Mouse (Mus musculus): Measurements from ENCODE around the gene Pdia6.

The Pdia6 gene

DNA sequence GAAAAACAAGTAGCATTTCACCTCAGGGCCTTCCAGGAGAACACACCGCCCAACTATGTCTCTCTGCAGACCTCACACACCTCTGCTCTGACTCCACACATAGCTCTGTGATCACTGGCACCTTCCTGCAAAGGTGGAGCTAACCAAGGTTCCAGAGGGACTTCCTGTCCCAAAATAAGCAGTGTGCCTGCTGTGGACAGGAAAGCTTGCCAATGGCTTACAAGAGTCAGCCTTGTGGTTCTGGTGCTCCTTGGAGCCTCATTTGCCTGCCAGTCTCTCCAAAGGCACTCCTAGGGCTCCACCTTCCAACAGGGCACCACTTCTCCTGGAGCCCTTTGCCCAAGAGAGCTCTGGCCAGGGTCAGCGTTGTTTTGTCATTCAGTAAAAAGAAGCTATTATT, 1.5 kb upstream of the Pdia6 start:
- no peak for DNase-seq (ENCODE audit: low spot score)

DNA sequence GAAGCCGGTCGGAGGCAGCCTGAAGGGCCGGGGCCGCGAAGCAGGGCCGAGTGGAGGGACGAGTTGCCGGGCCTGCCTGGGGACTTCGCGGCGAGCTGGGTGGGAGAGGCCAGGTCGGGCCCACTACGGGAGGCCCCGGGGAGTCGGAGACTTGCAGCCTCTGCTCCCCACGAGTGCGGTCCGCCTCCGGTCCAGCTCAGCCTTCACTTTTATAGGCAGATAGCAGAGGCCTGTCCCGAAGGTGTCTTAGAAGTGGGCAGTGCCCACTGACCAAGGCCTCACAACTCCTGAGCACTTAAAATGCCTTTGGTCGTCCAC, 287 bp downstream of the Pdia6 start:
- DNase-seq (ENCODE audit: low spot score), result no peak

GRCm38 (mm10) chr12:17267316-17267715, 971 bp downstream of the Pdia6 start:
- DNase-seq (ENCODE audit: low spot score), result peak; percentile 62

GRCm38 (mm10) chr12:17271272-17271671, 4.9 kb downstream of the Pdia6 start:
- no peak for DNase-seq (ENCODE audit: low spot score)

GRCm38 (mm10) chr12:17273841-17274240, 7.5 kb downstream of the Pdia6 start:
- DNase-seq (ENCODE audit: low spot score), result no peak

GRCm38 (mm10) chr12:17288496-17288895, 22.2 kb downstream of the Pdia6 start:
- no peak for DNase-seq (ENCODE audit: low spot score)

DNA sequence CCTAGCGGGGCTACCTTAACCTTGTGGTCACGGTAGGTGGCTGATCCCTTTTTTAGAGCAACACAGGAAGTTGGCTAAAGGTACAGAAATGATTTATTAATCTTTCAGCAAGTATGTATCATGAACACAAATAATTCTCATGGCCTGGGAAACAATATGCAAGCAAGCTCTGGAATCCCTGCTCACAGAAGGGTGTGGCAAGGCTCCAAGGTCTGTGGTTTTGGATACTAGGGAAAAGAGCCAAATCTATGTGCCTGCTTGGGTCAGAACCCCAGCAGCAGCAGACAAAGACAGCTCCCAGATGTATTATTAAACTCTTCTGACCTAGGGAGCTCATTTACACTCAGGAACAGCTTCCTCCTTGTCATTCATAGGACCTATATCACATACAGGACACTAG, 22.7 kb downstream of the Pdia6 start:
- DNase-seq (ENCODE audit: low spot score), result no peak

DNA sequence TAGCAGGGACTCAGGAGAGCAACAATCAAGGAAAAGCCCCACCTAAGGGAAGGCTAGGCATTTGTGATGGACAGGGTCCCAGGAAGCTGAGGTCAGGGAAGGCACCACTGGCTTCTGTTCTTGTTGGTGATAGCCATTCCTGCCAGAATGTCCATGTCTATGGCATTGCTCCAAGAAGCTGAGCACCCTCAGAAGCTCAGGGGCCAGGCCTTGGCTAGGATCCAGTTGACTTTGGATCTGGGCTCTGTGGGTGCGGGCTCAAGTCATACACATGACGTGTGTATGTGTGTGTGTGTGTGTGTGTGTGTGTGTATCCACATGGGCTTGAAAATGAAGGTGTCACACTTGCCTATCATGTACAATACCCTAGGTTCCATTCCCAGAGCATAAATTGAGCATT, 23.6 kb downstream of the Pdia6 start:
- no peak for DNase-seq (ENCODE audit: low spot score)

- no peak for DNase-seq (ENCODE audit: low spot score)
These were observed 24.2 kb downstream of the Pdia6 start for GRCm38 (mm10) chr12:17290569-17290968.

GRCm38 (mm10) chr12:17296899-17297298, 30.6 kb downstream of the Pdia6 start:
- DNase-seq (ENCODE audit: low spot score), result no peak

DNA sequence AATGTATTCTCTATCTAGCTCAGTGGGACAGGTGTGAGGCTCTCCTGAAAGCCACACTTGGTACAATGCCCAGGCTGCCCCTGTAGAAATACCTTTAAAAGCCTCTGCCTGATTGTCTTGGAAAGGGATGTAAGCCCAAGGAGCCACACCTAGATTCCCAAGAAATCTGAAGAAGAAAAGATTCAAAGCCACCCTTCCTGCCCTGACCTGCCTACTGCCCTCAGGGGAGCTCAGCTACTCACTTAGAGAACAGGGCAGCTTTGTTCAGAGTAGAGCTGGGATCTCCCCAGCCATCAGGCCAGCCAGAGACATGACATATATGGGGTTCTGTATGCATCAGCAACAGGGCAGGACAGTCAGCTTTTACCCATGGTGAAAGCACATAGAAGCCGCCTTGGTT, 33.6 kb downstream of the Pdia6 start:
- no peak for DNase-seq (ENCODE audit: low spot score)

GRCm38 (mm10) chr12:17305445-17305844, 39.1 kb downstream of the Pdia6 start:
- no peak for DNase-seq (ENCODE audit: low spot score)

DNA sequence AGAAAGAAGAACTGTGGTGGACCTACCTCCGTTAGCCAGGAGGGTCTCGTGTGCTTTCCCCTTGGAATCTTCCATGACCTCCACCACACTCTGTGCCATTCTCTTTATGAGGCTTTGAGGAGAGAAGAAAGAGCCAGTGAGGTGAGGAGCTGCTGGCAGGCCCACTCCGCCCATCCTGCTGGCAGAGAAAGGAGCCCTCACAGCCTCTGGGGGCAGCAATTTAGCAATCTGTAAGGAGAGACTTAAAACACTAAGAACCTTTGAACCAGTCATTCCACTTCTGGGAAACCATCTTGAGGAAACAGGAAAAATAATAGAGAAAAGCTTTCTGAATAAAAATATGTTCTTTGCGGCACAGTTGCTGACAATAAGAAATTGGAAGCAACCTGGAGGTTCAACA, 41.9 kb downstream of the Pdia6 start:
- DNase-seq (ENCODE audit: low spot score), result no peak

DNA sequence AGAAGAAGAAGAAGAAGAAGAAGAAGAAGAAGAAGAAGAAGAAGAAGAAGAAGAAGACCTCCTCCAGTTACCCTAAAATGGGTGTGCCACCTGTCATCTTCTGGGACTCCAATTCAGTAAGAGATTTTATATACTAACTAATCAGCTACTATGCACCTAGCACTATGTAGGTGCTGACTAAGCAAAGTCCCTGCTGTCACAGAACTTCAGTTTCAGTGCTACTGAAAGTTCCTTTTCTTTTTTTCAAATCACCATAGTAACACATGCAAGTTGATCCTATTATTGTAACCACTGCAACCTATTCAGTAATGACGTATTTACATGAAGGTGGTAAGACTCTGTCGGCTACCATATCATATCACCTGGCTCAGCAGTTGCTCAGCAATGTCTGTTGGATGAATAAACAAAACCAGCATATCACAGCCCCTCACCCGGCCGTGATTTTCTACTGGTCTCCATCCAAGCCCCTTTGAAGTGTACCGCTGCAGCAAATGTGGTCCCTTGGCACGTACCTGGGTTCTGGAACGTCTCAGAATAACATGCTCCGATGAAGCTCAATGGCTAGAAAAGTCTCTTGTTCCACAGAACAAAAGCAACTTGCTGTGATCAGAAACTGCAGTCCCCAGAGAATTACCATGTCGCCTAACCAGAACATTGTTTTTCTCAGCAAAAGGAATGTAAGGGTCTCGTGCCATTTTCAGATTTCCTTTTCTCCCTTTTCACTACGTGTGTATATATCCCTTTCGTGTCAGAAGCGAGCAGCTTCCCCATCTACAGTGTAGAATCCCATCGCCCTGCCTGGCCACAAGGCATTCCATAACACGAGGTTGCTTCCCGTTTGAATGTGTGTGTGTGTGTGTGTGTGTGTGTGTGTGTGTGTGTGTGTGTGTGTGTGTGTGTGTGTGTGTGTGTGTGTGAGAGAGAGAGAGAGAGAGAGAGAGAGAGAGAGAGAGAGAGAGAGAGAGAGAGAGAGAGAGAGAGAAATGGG, 44.8 kb downstream of the Pdia6 start:
- no peak for DNase-seq (ENCODE audit: low spot score)

DNA sequence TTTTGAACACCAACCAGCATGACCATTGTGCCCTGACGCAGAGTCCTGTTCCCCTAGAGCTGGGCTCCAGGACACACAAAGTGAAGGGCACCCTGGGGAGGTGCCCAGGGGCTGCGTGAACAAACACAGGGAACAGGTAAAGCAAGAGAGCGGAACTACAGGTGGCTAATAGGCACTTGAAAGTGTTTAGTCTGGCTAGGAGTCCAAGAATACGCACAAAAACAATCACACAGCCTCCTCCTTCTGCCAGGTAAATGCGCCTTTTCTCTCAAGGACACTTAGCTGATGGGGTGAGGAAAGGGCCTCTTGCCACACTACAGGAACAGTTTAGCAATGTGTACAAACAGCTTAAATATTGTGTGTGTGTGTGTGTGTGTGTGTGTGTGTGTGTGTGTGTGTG, 49.8 kb downstream of the Pdia6 start:
- no peak for DNase-seq (ENCODE audit: low spot score)

DNA sequence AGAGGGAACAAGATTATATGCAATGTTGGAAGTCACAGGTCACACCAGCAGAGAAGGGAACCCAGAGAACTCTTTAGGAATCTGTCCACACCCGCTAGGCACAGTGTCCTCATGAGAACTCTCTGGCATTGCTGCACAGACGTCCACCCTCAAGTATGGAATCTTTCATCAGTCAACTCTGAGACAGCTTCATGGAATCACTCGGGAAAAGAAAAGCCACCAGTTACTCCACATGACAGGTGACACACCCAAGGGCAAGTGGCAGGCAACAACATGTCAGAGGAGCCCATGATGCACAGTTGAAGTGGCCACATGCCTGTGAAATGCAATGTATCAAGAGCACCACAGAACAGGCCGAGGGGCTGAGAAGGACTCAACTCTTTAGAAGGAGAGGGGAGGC, 51.6 kb downstream of the Pdia6 start:
- no peak for DNase-seq (ENCODE audit: low spot score)

- DNase-seq (ENCODE audit: low spot score), result no peak
These were observed 52.1 kb downstream of the Pdia6 start for GRCm38 (mm10) chr12:17318453-17318852.

DNA sequence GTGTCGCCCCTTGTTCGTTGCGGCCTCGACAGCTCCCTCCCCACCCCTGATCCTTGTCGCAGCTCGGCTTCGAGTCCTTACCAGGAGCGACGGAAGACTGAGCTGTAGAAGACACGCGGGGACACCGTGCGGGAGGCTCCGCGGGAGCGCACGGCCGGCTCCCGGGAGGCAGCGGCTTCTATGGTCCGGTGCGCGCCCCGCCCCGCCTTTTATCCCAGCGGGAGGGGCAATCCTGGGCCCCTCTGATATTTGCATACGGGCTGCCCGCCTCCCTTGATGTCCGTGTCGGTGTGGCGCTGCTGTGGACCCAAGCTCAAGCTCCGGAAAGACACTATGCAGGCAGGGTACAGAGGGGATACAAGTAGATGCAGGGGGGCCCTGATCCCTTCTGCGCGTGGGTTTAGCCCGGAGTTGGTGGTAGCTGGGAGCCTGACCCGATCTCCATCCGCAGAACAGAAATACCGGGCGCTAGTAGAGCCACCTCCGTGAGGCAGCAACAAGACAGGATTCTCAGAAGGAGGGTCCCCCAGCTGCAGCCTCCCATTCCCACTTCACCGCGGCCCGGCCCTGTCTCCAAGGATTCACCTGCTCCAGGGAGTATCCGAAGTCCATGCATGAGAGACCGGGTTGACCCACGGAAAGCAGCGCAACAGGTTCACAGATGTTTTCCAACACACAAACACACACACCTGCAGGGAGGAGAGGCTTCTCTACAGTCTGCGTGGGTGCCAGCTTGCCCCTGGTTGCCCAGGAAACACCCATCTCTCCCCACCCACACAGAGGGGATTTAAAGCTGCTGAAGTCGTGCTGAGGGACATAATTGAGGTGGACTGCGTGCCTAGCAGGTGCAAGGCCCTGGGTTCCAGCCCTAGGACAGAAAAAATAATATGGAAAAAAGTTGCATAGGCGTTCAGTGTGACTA, 58.5 kb downstream of the Pdia6 start:
- no peak for DNase-seq (ENCODE audit: low spot score)

DNA sequence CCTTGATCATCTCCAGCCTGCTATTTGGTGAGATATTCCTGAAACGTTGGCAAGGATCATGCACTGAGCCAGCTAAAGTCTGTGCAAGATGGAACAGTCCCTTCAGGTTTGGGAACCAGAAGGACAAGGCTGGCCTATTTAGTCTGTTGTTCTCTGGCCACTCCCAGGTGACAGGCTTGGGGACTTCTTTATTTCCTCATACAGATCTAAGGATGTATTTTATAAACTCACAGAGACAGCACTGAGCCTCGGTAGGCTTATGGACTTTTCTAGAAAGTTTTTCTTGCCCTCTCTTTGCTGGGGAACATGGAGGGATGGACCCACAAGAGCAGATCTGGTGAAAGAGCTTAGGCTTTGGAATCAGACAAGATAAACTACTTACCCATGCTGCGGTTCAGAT, 62.9 kb downstream of the Pdia6 start, which contains the start of gene Atp6v1c2:
Atp6v1c2 (minus strand) TSS at position 101 of the 400 bp plus-strand sequence.
- DNase-seq (ENCODE audit: low spot score), result no peak

- no peak for DNase-seq (ENCODE audit: low spot score)
These were observed 67.1 kb downstream of the Pdia6 start for GRCm38 (mm10) chr12:17333459-17333858.

All from layer of hippocampus, adult 9-10 months (tissue).